Mouse (Mus musculus) c-Kit-negative CD71-positive TER-119-positive erythroid progenitor cells, embryonic 14.5 days (primary cell): ENCODE measurements around the gene Sec14l5.
"Not testable (repeated sequence)": the region's sequence is repeated elsewhere in the genome, so short reads cannot be mapped to it uniquely, and the experiment has no call there.

Experiments
- DNase-seq: peaks from one replicate; pipeline ENCODE4 v3.0.0-alpha.2; 2013; ENCODE audit warnings: low read depth, low spot score

Sec14l5 gene

GRCm38 (mm10) chr16:5214126-5214525, 67.2 kb downstream of the Sec14l5 start:
- DNase-seq = no peak

- DNase-seq = no peak
These were observed 69.8 kb downstream of the Sec14l5 start for GRCm38 (mm10) chr16:5216686-5217085.

- DNase-seq = no peak
These were observed 70.6 kb downstream of the Sec14l5 start for GRCm38 (mm10) chr16:5217341-5218133.

- no peak for DNase-seq
These were observed 74.5 kb downstream of the Sec14l5 start for GRCm38 (mm10) chr16:5221403-5221802.

- DNase-seq = no peak
These were observed 75.2 kb downstream of the Sec14l5 start, which contains the start of gene AU021092 for GRCm38 (mm10) chr16:5222140-5222539. TSS of gene AU021092 (minus strand) at chr16:5222299.

- not testable (repeated sequence) for DNase-seq
These were observed 79.6 kb downstream of the Sec14l5 start for GRCm38 (mm10) chr16:5226534-5226933.

GRCm38 (mm10) chr16:5227501-5227900, 80.6 kb downstream of the Sec14l5 start:
- not testable (repeated sequence) for DNase-seq

- DNase-seq = not testable (repeated sequence)
These were observed 81.2 kb downstream of the Sec14l5 start for GRCm38 (mm10) chr16:5228103-5228502.

GRCm38 (mm10) chr16:5232982-5233381, 86.1 kb downstream of the Sec14l5 start:
- no peak for DNase-seq

- peak; percentile 81 for DNase-seq
These were observed 86.8 kb downstream of the Sec14l5 start, which contains the start of gene Alg1 for GRCm38 (mm10) chr16:5233418-5234313. TSS of gene Alg1 (plus strand) at chr16:5233621.
